Mouse (Mus musculus): Measurements from ENCODE around the gene D630045J12Rik. TPM values are rescaled to one million over a fixed set of nuclear protein-coding genes. Genes with fewer than 3 reads are reported as not detected.

Gene D630045J12Rik
- polyA plus RNA-seq, 1 experiment from 2014 or later = 1.2 TPM

- 92% methylated on average over 2 of the region's 2 CpGs for WGBS
- no peaks in the 10 kb centered on the region for H3K4me1 ChIP-seq (ENCODE audit: insufficient read depth, low read depth, low read length)
- TF ChIP-seq CTCF (IDR thresholded peaks at IDR 0.05) = no peak
- TF ChIP-seq EP300 (IDR thresholded peaks at IDR 0.05) = no peak
Observed at GRCm38 (mm10) chr6:38219261-38219660, 34.5 kb downstream of the D630045J12Rik start.

GRCm38 (mm10) chr6:38215448-38216110, 38.2 kb downstream of the D630045J12Rik start:
- no peaks in the 10 kb centered on the region for H3K9me3 ChIP-seq (ENCODE audit: low read length)

More at GRCm38 (mm10) chr6:38219261-38219660, 34.5 kb downstream of the D630045J12Rik start:
- H3K36me3 ChIP-seq (ENCODE audit: insufficient read depth, low read length) = no peaks in the 10 kb centered on the region
- no peak overlapping the region for H3K4me2 ChIP-seq (replicated peaks; ENCODE audit: low read depth, low read length)
- no peak overlapping the region for H3K9ac ChIP-seq (replicated peaks; ENCODE audit: low read depth)
- ATAC-seq (no peak), DNase-seq (ENCODE audit: low spot score) (no peak)
- no peaks in the 10 kb centered on the region for H3K27me3 ChIP-seq (replicated peaks; ENCODE audit: insufficient read depth, low read length)
- H3K4me3 ChIP-seq (ENCODE audit: low read depth, low read length) = no peak overlapping the region
- H3K9me3 ChIP-seq (ENCODE audit: low read length) = no peaks in the 10 kb centered on the region
- H3K27ac ChIP-seq (ENCODE audit: low read length) = no peak overlapping the region

GRCm38 (mm10) chr6:38207621-38208020, 46.2 kb downstream of the D630045J12Rik start:
- Histone ChIP-seq H3K36me3 (ENCODE audit: insufficient read depth, low read length) (no peaks in the 10 kb centered on the region), H3K9ac (replicated peaks; ENCODE audit: low read depth) (no peak overlapping the region), H3K4me3 (ENCODE audit: low read depth, low read length) (no peak overlapping the region), H3K4me2 (replicated peaks; ENCODE audit: low read depth, low read length) (no peak overlapping the region), H3K4me1 (ENCODE audit: insufficient read depth, low read depth, low read length) (no peaks in the 10 kb centered on the region; the same call in 1 of the 2 replicates), H3K27me3 (replicated peaks; ENCODE audit: insufficient read depth, low read length) (no peaks in the 10 kb centered on the region), H3K9me3 (ENCODE audit: low read length) (no peaks in the 10 kb centered on the region), H3K27ac (ENCODE audit: low read length) (no peak overlapping the region)
- DNase-seq (ENCODE audit: low spot score) = no peak
- no peak for TF ChIP-seq EP300 (IDR thresholded peaks at IDR 0.05)
- ATAC-seq = no peak
- WGBS = 91% methylated on average over 2 of the region's 2 CpGs

More at GRCm38 (mm10) chr6:38215448-38216110, 38.2 kb downstream of the D630045J12Rik start:
- no peak overlapping the region for H3K27ac ChIP-seq (ENCODE audit: low read length)
- WGBS = 74% methylated on average over 14 of the region's 14 CpGs
- no peak overlapping the region for H3K4me2 ChIP-seq (replicated peaks; ENCODE audit: low read depth, low read length)
- DNase-seq (ENCODE audit: low spot score) = no peak
- H3K4me1 ChIP-seq (ENCODE audit: insufficient read depth, low read depth, low read length) = no peaks in the 10 kb centered on the region
- H3K36me3 ChIP-seq (ENCODE audit: insufficient read depth, low read length) = no peaks in the 10 kb centered on the region
- no peak overlapping the region for H3K9ac ChIP-seq (replicated peaks; ENCODE audit: low read depth)
- no peak overlapping the region for H3K4me3 ChIP-seq (ENCODE audit: low read depth, low read length)
- ATAC-seq = no peak
- H3K27me3 ChIP-seq (replicated peaks; ENCODE audit: insufficient read depth, low read length) = no peaks in the 10 kb centered on the region
- TF ChIP-seq CTCF (IDR thresholded peaks at IDR 0.05) (no peak), EP300 (IDR thresholded peaks at IDR 0.05) (no peak)

GRCm38 (mm10) chr6:38206941-38207531, 46.8 kb downstream of the D630045J12Rik start:
- no peaks in the 10 kb centered on the region; the same call in 1 of the 2 replicates for H3K4me1 ChIP-seq (ENCODE audit: insufficient read depth, low read depth, low read length)
- H3K27me3 ChIP-seq (replicated peaks; ENCODE audit: insufficient read depth, low read length) = no peaks in the 10 kb centered on the region
- no peak for TF ChIP-seq CTCF (IDR thresholded peaks at IDR 0.05)
- TF ChIP-seq EP300 (IDR thresholded peaks at IDR 0.05) = no peak
- H3K4me3 ChIP-seq (ENCODE audit: low read depth, low read length) = no peak overlapping the region
- no peak overlapping the region for H3K4me2 ChIP-seq (replicated peaks; ENCODE audit: low read depth, low read length)
- H3K27ac ChIP-seq (ENCODE audit: low read length) = no peak overlapping the region
- ATAC-seq (no peak), DNase-seq (ENCODE audit: low spot score) (no peak)
- WGBS = 37% methylated on average over 8 of the region's 8 CpGs
- no peaks in the 10 kb centered on the region for H3K9me3 ChIP-seq (ENCODE audit: low read length)
- no peaks in the 10 kb centered on the region for H3K36me3 ChIP-seq (ENCODE audit: insufficient read depth, low read length)
- H3K9ac ChIP-seq (replicated peaks; ENCODE audit: low read depth) = no peak overlapping the region

- no peak for TF ChIP-seq EP300 (IDR thresholded peaks at IDR 0.05)
- no peak for TF ChIP-seq CTCF (IDR thresholded peaks at IDR 0.05)
- Histone ChIP-seq H3K9me3 (ENCODE audit: low read length) (no peaks in the 10 kb centered on the region), H3K9ac (replicated peaks; ENCODE audit: low read depth) (no peak overlapping the region), H3K27ac (ENCODE audit: low read length) (no peak overlapping the region), H3K36me3 (ENCODE audit: insufficient read depth, low read length) (no peaks in the 10 kb centered on the region), H3K4me2 (replicated peaks; ENCODE audit: low read depth, low read length) (no peak overlapping the region), H3K4me1 (ENCODE audit: insufficient read depth, low read depth, low read length) (no peaks in the 10 kb centered on the region; the same call in 1 of the 2 replicates), H3K4me3 (ENCODE audit: low read depth, low read length) (no peak overlapping the region), H3K27me3 (replicated peaks; ENCODE audit: insufficient read depth, low read length) (no peaks in the 10 kb centered on the region)
- 59% methylated on average over 6 of the region's 6 CpGs for WGBS
- DNase-seq (ENCODE audit: low spot score) (no peak), ATAC-seq (no peak)
Observed at GRCm38 (mm10) chr6:38205375-38205774, 48.4 kb downstream of the D630045J12Rik start.

GRCm38 (mm10) chr6:38203820-38204219, 50.0 kb downstream of the D630045J12Rik start:
- H3K4me2 ChIP-seq (replicated peaks; ENCODE audit: low read depth, low read length) = no peak overlapping the region
- no peak overlapping the region for H3K9ac ChIP-seq (replicated peaks; ENCODE audit: low read depth)
- DNase-seq (ENCODE audit: low spot score) (no peak), ATAC-seq (peak; percentile 44)
- H3K9me3 ChIP-seq (ENCODE audit: low read length) = no peaks in the 10 kb centered on the region
- 51% methylated on average over 4 of the region's 4 CpGs for WGBS
- TF ChIP-seq EP300 (IDR thresholded peaks at IDR 0.05) (no peak), CTCF (IDR thresholded peaks at IDR 0.05) (no peak)
- no peak overlapping the region for H3K4me3 ChIP-seq (ENCODE audit: low read depth, low read length)
- H3K27me3 ChIP-seq (replicated peaks; ENCODE audit: insufficient read depth, low read length) = no peaks in the 10 kb centered on the region
- H3K27ac ChIP-seq (ENCODE audit: low read length) = no peak overlapping the region
- H3K36me3 ChIP-seq (ENCODE audit: insufficient read depth, low read length) = no peaks in the 10 kb centered on the region
- no peaks in the 10 kb centered on the region; the same call in 1 of the 2 replicates for H3K4me1 ChIP-seq (ENCODE audit: insufficient read depth, low read depth, low read length)

Data from lung, postnatal 0 days (tissue).